Mouse (Mus musculus) lung, adult 2 months (tissue): ENCODE data around the gene Krt18.

ENCODE experiments used
- CTCF ChIP-seq: fragments of 200-500 bp; IDR thresholded peaks from 2 replicates; pipeline ENCODE4 v1.5.1; 2011; ENCODE audit warnings: mild to moderate bottlenecking, low read length, control low read depth; ENCODE audit not compliant: insufficient read depth
- POLR2A ChIP-seq: fragments of 200-500 bp; IDR thresholded peaks from 2 replicates; pipeline ENCODE4 v1.6.1; 2011; ENCODE audit warnings: low read depth, mild to moderate bottlenecking, control low read depth, low read length, borderline replicate concordance; ENCODE audit errors: extremely low read depth

GRCm38 (mm10) chr15:102074070-102074731 lies 46.2 kb downstream of the Krt18 start:
- no peak for TF ChIP-seq CTCF
- TF ChIP-seq POLR2A: no peak
